Mouse (Mus musculus) megakaryocyte, embryonic 14.5 days (primary cell): ENCODE measurements around the gene Stox2.

Experiments
- FLI1 ChIP-seq: IDR thresholded peaks from 2 replicates; pipeline ENCODE4 v1.6.1; 2012; ENCODE audit warnings: low read length, inconsistent platforms, mixed read lengths
- GATA1 ChIP-seq: IDR thresholded peaks from 3 replicates; pipeline ENCODE4 v1.6.1; 2012; ENCODE audit warnings: mixed read lengths, low read length, inconsistent platforms, borderline replicate concordance

DNA sequence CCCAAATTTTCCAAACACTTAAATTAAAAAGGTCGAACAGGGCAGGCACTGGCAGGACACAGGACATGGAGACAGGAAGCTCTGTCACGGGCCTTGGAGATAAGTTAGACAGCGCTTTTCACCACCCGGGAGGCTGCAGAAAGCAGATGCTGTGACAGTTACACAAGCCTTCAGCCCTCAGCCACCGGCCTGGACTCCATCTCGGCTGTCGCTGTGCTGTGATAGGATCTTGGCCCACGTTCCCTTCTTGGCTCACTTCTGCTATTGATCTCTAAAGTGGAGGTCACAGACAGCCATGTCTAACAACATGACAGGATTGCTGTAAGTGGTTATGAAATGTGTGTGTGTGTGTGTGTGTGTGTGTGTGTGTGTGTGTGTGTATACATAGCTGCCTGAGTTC is 82.9 kb downstream of the Stox2 start:
- TF ChIP-seq FLI1 (no peak), GATA1 (no peak)
